Mouse (Mus musculus): ENCODE results near the gene Lama4.

The Lama4 gene

DNA sequence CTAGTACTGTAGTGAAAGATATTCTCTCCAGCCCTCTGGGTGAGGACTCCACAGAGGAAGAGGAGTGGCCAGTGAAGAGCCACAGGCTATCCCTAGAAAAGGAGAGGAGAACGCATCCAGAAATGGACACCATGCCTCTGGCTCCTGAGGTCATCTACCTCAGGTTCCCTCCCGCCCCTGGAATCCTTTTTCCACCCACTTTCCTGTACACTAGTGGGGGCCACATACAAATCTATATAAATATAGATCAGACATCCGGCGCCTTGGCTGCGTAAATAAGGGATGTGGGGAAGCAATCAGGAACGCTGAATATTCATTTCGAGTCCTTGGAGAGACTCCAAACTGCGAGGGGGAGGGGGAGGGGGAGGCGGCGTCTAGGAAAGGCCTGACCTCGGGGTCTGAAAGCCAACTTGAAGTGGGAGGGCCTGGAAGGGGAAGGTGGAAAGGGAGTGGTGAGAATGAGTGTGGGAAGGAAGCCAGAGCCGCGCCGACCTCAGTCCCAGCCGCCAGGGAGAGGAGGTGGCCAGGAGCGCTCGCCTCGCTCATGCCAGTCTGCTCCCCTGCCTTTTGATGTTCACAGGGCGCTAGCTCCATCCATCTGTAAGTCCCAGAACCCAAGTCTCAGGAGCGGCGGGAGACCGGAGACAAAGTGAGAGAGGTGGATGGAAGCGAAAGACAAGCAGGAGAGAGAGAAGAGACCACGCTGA lies at the start of gene Lama4:
Gene Lama4, plus strand, starts transcription at position 441 of the 707 bp plus-strand sequence.
- in situ Hi-C loops (cut with MboI, MseI): loop anchor here (10.0 kb wide), 1 partner anchor 970 kb away; no protein-coding TSS in a partner anchor

- in situ Hi-C loops (cut with MboI, MseI): no loop called here
Measured at GRCm38 (mm10) chr10:38916027-38916617, 49.2 kb upstream of the Lama4 start.

- in situ Hi-C loops (cut with MboI, MseI): no loop called here
Measured at GRCm38 (mm10) chr10:38928940-38929697, 36.2 kb upstream of the Lama4 start.

GRCm38 (mm10) chr10:38944701-38945100 lies 20.6 kb upstream of the Lama4 start:
- in situ Hi-C loops (cut with MboI, MseI): no loop called here

GRCm38 (mm10) chr10:38961920-38962319 lies 3.4 kb upstream of the Lama4 start:
- in situ Hi-C loops (cut with MboI, MseI): loop anchor here (10.0 kb wide), 1 partner anchor 973 kb away; no protein-coding TSS in a partner anchor

GRCm38 (mm10) chr10:38964719-38965074 lies 618 bp upstream of the Lama4 start:
- in situ Hi-C loops (cut with MboI, MseI): loop anchor here (10.0 kb wide), 1 partner anchor 970 kb away; no protein-coding TSS in a partner anchor

- in situ Hi-C loops (cut with MboI, MseI): loop anchor here (10.0 kb wide), 1 partner anchor 969 kb away; no protein-coding TSS in a partner anchor
Measured at GRCm38 (mm10) chr10:38965857-38966256, 542 bp downstream of the Lama4 start.

DNA sequence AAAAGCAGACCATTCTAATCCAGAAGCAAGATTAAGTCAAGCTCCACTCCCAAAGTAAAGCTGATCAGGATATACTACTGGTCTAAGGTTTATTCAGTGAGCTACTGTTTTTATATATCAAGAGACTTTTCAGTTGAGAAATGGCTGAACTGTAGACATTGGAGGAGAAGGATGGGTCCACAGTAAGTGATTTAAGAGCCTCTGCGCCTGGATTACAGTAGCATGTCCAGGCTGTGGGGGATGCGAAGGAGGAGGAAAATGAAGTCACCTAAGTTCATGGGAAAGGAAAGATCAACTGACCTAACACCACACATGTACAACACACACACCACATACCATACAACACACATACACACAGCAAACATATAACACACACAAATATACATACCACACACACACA lies 1.3 kb downstream of the Lama4 start:
- in situ Hi-C loops (cut with MboI, MseI): loop anchor here (10.0 kb wide), 1 partner anchor 968 kb away; no protein-coding TSS in a partner anchor

GRCm38 (mm10) chr10:38968326-38969072 lies 3.2 kb downstream of the Lama4 start:
- in situ Hi-C loops (cut with MboI, MseI): loop anchor here (10.0 kb wide), 1 partner anchor 966 kb away; no protein-coding TSS in a partner anchor

- in situ Hi-C loops (cut with MboI, MseI): loop anchor here (10.0 kb wide), 1 partner anchor 965 kb away; no protein-coding TSS in a partner anchor
Measured at GRCm38 (mm10) chr10:38969543-38969942, 4.2 kb downstream of the Lama4 start.

DNA sequence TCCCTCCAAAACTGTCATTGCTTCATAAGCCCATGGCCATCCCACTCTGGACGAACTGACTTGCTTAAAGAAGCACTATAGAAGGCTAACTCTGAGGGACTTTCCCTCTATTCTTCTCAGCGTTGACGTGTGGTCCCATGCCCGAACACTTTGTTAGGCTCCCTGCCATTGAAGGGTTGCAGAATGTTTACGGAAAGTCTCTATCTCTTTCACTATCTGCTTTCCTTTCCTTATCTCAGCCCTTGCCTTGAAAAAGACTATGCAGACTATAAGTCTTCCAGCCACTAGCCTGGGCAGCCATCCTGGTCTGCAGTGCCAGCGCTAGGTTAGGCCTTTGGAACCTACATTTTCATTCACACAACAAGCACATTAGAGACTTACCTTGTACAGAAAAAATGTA lies 4.7 kb downstream of the Lama4 start:
- in situ Hi-C loops (cut with MboI, MseI): loop anchor here (10.0 kb wide), 1 partner anchor 965 kb away; no protein-coding TSS in a partner anchor

DNA sequence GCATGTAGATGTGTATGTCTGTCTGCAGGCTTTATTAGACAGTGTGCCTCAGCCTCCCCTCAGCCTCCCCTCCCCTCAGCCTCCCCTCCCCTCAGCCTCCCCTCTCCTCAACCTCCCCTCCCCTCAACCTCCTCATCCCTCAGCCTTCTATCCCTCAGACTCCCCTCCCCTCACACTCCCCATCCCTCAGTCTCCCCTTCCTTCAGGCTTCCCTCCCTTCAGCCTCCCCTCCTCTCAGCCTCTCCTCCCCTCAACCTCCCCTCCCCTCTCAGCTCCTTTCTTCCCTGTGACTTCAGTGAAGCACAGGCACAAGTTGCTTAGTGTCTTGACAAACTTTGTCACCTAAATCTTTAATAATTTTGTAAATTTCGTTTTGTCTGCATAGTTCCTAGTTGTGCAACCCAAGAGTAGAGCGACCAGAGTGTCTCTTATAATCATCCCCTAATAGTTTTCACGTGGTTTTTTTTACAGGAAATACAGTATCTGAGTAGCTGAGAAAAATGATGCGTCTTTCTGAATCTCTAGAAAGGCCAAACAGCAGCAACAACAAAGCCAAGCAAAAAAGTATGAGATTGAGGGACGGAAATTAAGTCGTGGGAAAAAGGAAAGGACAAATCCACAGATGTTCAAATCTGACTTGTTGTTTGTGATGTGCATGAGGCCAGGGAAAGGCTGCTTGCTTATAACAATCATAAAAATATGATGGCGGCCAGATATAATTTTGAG lies 7.1 kb downstream of the Lama4 start:
- in situ Hi-C loops (cut with MboI, MseI): no loop called here

DNA sequence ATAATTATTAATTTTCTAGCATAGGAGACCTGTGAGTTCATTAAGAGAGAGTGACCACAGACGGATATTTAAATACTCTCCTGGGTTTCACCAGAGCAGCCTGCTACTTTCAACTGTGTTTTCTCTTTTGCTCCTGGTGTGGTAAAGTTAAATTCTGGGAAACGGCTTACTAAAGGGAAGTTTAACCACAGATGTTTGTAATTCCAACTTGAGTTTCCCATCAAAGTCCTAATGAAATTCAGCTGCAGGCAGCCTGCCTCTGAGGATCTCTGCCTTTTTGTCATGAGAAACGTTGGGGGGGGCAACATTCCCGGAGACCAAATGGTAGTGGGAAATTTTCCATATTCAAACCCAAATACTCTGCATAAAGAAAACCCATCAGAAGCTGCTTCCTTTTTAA lies 7.7 kb downstream of the Lama4 start:
- in situ Hi-C loops (cut with MboI, MseI): no loop called here

GRCm38 (mm10) chr10:38978195-38978594 lies 12.9 kb downstream of the Lama4 start:
- in situ Hi-C loops (cut with MboI, MseI): no loop called here

DNA sequence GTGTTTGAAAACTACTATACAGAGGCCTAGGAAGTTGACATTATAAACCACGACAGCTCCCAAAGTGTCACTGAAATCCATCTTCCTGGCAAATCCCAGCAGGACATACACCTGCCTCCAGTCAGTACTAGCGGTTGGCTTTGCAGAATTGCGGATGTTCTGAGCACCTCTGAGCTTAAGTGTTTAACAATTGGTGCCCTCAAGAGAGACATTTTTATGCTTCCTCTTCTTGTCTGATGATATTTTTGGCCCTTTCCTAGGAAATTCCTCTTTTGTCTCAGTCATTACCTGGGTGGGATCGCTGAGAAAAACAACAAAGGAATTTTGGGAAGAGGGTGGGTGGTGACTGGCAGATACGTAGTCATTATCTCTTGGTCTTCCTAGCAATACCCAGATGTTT lies 14.4 kb downstream of the Lama4 start:
- in situ Hi-C loops (cut with MboI, MseI): no loop called here

GRCm38 (mm10) chr10:38980980-38981379 lies 15.7 kb downstream of the Lama4 start:
- in situ Hi-C loops (cut with MboI, MseI): no loop called here

DNA sequence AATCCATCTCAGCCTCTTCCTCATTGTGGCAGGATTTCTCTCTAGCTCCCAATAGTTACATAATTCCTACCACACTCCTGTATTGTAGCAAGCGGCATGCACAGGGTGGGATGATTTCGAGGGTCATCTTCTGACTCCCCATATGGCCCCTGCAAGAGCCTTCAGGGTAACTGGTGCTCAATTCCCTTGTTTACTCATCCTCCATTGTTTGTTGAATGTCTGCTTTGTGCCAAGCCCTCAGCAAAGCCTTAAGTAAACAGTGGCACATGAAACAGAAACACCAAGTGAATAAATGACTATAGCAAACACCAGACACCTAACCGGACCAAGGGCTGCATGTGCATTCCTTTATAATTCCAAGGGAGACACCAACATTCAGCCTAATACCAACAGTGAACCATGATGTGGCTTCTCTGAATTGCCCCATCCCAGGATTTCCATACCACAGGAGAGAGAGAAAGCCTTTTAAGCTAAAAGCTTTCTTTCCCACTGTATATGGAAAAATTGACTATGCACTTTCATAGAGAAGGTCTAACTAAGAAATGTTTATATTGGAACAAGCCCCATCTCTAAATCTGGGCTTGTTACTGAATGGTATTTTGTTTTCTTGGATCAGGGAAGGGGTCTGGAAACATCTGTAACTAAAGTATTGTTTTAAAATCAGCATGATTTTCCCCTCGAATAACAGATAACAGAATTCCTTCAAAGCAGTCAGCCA lies 19.2 kb downstream of the Lama4 start:
- in situ Hi-C loops (cut with MboI, MseI): no loop called here

DNA sequence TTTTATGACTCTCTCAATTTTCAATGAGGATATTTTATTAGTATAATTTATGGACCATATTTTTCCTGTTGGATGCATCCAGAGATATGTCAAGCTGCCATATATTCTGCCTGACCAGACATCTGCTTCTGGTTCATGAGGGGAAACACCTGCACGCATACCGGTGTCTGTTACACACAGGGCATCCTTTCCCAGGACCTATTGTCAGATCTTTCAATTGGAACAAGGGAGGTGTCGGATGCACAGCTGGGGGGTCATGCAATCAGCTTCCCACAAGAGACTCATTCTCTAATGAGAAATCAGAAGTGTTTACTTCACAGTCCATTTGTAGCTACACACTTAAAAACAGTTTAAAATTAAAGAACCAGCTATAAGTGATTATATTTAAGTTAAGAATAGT lies 20.7 kb downstream of the Lama4 start:
- in situ Hi-C loops (cut with MboI, MseI): no loop called here

GRCm38 (mm10) chr10:38992827-38993226 lies 27.5 kb downstream of the Lama4 start:
- in situ Hi-C loops (cut with MboI, MseI): no loop called here

Measured in regulatory T cell (primary cell).